Mouse (Mus musculus) G1E (cell line): ENCODE results near the gene Dcp1a. TPM values are rescaled to one million over a fixed set of nuclear protein-coding genes. Genes with fewer than 3 reads are reported as not detected.

Experiments
- ATAC-seq: 2 replicates; pipeline ENCODE4 v1.8.0; 2016; ENCODE audit warnings: mild to moderate bottlenecking; ENCODE audit not compliant: insufficient number of reproducible peaks, poor library complexity, low FRiP score, severe bottlenecking; ENCODE audit errors: extremely low read depth
- DNase-seq: peaks from one replicate; pipeline ENCODE4 v3.0.0; 2012; ENCODE audit warnings: low spot score
- H3K27me3 ChIP-seq: 2 replicates; pipeline ENCODE4 v1.6.1; 2012; ENCODE audit warnings: mild to moderate bottlenecking, low read length, inconsistent platforms; ENCODE audit not compliant: insufficient read depth
- H3K36me3 ChIP-seq: replicated peaks from 2 replicates; pipeline ENCODE3; 2012; ENCODE audit warnings: mild to moderate bottlenecking, inconsistent platforms
- H3K4me1 ChIP-seq: 2 replicates; pipeline ENCODE4 v1.6.1; 2012; ENCODE audit warnings: low read depth, low read length, inconsistent platforms, mixed read lengths; ENCODE audit not compliant: insufficient read depth
- H3K4me3 ChIP-seq: 2 replicates; pipeline ENCODE4 v1.5.1; 2012; ENCODE audit warnings: low read depth, mild to moderate bottlenecking, inconsistent platforms, low read length, moderate library complexity, mixed read lengths
- H3K9me3 ChIP-seq: replicated peaks from 2 replicates; pipeline ENCODE4 v1.6.1; 2012; ENCODE audit warnings: inconsistent platforms
- CTCF ChIP-seq: IDR thresholded peaks from 2 replicates; pipeline ENCODE4 v1.5.1; 2012; ENCODE audit warnings: low read depth, low read length, inconsistent platforms, mixed read lengths
- GATA1 ChIP-seq: IDR thresholded peaks from 2 replicates; pipeline ENCODE4 v1.6.1; 2012; ENCODE audit warnings: borderline replicate concordance, low read length, inconsistent platforms, mixed read lengths
- GATA2 ChIP-seq: IDR thresholded peaks from 2 replicates; pipeline ENCODE4 v1.6.1; 2012; ENCODE audit warnings: low read depth, low read length, inconsistent platforms, borderline replicate concordance
- POLR2AphosphoS5 ChIP-seq: IDR thresholded peaks from 2 replicates; pipeline ENCODE4 v1.6.1; 2012; ENCODE audit warnings: low read depth, low read length, inconsistent platforms; ENCODE audit not compliant: insufficient replicate concordance
- TAL1 ChIP-seq: conservative IDR thresholded peaks from 2 replicates; pipeline ENCODE4 v1.6.1; 2012; ENCODE audit warnings: low read depth, low read length, inconsistent platforms, mixed read lengths
- polyA plus RNA-seq: library from polyadenylated mRNA; stranded (reverse); fragments of >175 nt; gene quantifications from 2 replicates; pipeline ENCODE4 v1.2.3, GENCODE M21; 2012
- total RNA-seq, 2 experiments: library from RNA; stranded (forward) in 1 of 2; stranded (reverse) in 1 of 2; fragments of 200-1000 nt in 1 of 2; fragments of >200 nt in 1 of 2; fragmentation: Nextera tagmentation in 1 of 2; gene quantifications; 2 replicates each; pipeline ENCODE4 v1.2.3; 2014 to 2017

The Dcp1a gene
- total and polyA plus RNA-seq, 3 experiments, result 30.5 to 73.2 (median 43.2) TPM

DNA sequence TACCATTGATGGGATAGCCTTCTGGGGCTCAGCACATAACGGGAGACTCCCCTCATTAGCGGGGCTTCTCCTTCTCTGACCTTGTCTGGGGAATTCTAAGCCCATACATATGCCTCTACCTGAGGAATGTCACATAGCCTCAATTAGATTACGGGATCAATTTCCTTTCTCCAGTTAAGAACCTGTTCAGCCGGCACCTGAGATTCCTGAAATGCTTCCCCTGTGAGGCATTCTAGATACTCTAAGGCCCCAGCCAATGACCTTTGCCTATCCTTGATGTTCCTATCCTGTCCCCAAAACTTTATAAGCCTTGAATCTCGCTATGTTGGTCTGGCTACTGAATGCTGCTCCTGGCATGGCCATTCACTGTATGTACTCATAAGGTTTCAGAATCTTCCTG, 5.7 kb upstream of the Dcp1a start:
- H3K36me3 ChIP-seq, result no peaks in the 10 kb centered on the region
- no peak for TF ChIP-seq TAL1
- no peak for TF ChIP-seq POLR2AphosphoS5
- TF ChIP-seq CTCF, result no peak
- TF ChIP-seq GATA2, result no peak
- no peak for TF ChIP-seq GATA1
- DNase-seq, result no peak
- no peaks in the 10 kb centered on the region for H3K9me3 ChIP-seq
- ATAC-seq, result no peak
- peaks cover 4% of the 10 kb centered on the region; the same call in 1 of the 2 replicates for H3K4me1 ChIP-seq
- no peak overlapping the region for H3K4me3 ChIP-seq
- H3K27me3 ChIP-seq, result peaks cover 34% of the 10 kb centered on the region

DNA sequence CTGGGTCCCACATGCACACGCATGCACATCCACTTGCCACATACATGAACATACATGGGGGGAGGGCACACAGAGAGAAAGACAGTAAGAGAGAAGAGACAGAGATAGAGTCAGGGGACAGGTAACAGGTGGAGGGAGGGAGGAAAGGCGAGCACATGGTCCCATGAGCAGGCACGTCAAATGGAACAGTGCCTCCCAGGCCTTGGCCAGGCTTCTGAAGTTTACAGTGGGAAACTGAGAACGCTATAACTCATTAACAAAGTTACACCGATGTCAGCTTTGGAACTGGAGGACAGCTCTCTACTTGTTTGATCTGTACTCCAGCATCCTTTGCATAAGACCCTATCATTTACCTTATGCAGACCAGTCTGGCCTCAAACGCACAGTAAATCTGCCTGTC, 4.9 kb upstream of the Dcp1a start:
- Histone ChIP-seq H3K27me3 (peaks cover 29% of the 10 kb centered on the region), H3K9me3 (no peaks in the 10 kb centered on the region), H3K36me3 (no peaks in the 10 kb centered on the region), H3K4me3 (no peak overlapping the region), H3K4me1 (peaks cover 6% of the 10 kb centered on the region)
- no peak for ATAC-seq
- TF ChIP-seq TAL1 (no peak), POLR2AphosphoS5 (no peak), CTCF (no peak), GATA2 (no peak), GATA1 (no peak)
- DNase-seq, result no peak

DNA sequence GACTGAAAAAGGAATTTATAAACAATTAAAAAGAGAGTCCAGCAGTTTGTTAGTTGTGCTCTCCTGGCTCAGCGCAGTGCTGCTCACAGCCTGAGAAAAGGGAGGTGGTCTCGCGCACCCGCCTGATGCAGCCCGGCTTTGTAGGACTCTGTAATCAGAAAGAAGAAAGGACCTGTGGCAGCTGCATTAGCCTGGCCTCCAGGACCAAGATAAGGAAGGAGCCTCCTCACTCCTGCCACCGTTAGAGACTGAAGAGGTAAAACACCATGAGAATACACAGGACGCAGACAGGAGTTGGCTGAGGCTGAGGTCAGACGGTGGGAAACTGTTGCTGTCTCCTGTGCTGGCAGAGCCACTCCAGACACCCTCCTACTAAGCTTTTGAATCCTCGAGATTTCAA, 12.0 kb downstream of the Dcp1a start, which contains the start of gene Cacna1d:
TSS of gene Cacna1d (minus strand) at position 114 of the 400 bp plus-strand sequence.
- no peak for TF ChIP-seq TAL1
- TF ChIP-seq GATA2, result no peak
- Histone ChIP-seq H3K4me1 (no peaks in the 10 kb centered on the region; the same call in 1 of the 2 replicates), H3K4me3 (no peak within 1 kb of the TSS), H3K36me3 (peaks cover 88% of the 10 kb centered on the region), H3K27me3 (no peaks in the 10 kb centered on the region), H3K9me3 (no peaks in the 10 kb centered on the region)
- no peak for ATAC-seq
- no peak for DNase-seq

DNA sequence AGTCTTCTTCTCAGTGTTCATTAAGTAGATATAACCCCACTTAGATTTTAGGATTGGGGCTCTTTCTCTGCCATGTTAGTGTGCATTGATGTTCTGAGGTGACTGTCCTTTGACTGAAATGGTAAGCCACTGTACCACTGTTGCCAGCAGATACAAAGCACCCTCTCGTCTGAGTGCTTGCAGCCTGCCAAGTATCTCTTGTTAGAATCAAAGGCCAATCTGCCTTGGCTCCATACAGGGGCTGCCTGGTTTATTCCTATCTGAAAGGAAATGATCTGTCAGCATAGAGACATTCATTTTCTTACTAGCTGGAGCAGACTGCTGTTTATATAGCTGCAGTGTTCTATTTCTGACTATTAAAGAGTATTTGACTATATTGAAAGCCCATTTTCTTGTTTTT, 13.9 kb downstream of the Dcp1a start:
- H3K27me3 ChIP-seq, result no peaks in the 10 kb centered on the region
- ATAC-seq (no peak), DNase-seq (no peak)
- no peaks in the 10 kb centered on the region for H3K9me3 ChIP-seq
- no peak for TF ChIP-seq GATA2
- no peak for TF ChIP-seq GATA1
- peaks cover 81% of the 10 kb centered on the region for H3K36me3 ChIP-seq
- H3K4me3 ChIP-seq, result no peak overlapping the region
- H3K4me1 ChIP-seq, result peaks cover 3% of the 10 kb centered on the region

DNA sequence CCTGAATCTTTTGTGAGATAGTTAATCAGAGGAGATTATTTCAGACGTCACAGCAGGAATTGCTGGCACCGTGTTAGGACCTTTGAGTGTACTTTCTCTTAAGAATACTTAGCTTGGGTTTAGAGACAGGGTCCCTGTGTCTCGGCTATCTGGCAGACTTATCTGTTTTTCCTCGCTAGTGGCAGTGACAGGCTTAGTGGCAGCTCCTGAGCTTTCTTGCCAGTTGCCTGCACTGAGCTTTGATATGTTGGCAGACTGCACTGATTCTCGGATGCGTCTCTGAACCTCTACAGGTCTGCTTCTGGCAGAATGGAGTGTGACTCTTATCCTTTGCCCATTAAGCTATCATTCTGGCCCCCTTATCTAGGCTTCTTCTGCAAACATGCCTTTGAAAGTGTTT, 15.7 kb downstream of the Dcp1a start:
- Histone ChIP-seq H3K4me1 (peaks cover 3% of the 10 kb centered on the region), H3K4me3 (no peak overlapping the region), H3K9me3 (no peaks in the 10 kb centered on the region), H3K36me3 (peaks cover 77% of the 10 kb centered on the region), H3K27me3 (no peaks in the 10 kb centered on the region)
- no peak for TF ChIP-seq GATA2
- TF ChIP-seq CTCF, result no peak
- TF ChIP-seq POLR2AphosphoS5, result no peak
- TF ChIP-seq GATA1, result no peak
- TF ChIP-seq TAL1, result no peak
- ATAC-seq (no peak), DNase-seq (no peak)

DNA sequence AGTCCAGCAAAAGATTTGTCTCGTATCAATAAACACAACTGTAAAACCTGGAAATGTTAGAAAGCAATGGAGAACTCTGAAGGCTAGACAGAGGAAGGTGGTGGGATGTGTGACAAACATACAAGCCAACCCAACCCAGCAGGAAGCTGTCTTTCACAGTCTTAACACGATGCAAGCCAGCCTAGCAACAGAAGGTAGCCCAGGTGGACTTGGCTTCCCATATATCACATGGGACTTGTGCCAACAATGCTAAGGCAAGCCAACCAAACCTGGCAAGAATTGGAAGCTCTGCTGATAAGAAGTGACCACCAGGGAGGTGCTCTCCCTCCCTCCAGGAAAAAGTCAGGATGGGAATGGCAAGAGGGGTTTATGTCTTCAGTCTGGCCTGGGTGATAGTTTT, 18.9 kb downstream of the Dcp1a start:
- no peaks in the 10 kb centered on the region for H3K9me3 ChIP-seq
- H3K4me3 ChIP-seq, result no peak overlapping the region
- peaks cover 68% of the 10 kb centered on the region for H3K36me3 ChIP-seq
- no peak for ATAC-seq
- DNase-seq, result no peak
- no peak for TF ChIP-seq GATA2
- TF ChIP-seq TAL1, result no peak
- TF ChIP-seq POLR2AphosphoS5, result no peak
- no peak for TF ChIP-seq CTCF
- TF ChIP-seq GATA1, result no peak
- peaks cover 3% of the 10 kb centered on the region for H3K4me1 ChIP-seq
- H3K27me3 ChIP-seq, result no peaks in the 10 kb centered on the region

DNA sequence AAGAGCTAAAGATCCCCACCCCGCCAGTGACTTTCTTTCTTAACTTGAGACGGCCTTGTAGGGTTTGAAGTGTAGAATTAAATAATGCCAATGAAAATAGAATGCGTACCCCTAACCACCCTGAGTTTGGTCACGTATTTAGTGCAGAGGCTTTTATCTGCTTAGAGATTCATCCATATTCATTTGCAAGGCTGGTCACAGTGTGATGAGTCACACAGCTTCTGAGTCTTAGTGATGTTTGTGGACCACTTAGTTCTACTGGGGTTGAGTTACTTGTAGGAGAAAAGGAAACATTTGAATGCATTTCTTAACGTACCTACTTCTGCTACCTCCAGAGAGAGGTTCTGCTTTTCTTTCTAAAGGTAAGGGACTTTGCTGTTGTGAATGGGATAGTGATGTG, 25.7 kb downstream of the Dcp1a start:
- no peak overlapping the region for H3K4me3 ChIP-seq
- peaks cover 80% of the 10 kb centered on the region for H3K36me3 ChIP-seq

More for the DNA sequence above, 25.7 kb downstream of the Dcp1a start:
- TF ChIP-seq TAL1, result no peak
- TF ChIP-seq GATA1, result no peak
- TF ChIP-seq CTCF, result no peak
- TF ChIP-seq GATA2, result no peak
- TF ChIP-seq POLR2AphosphoS5, result no peak
- Histone ChIP-seq H3K9me3 (no peaks in the 10 kb centered on the region), H3K4me1 (no peaks in the 10 kb centered on the region), H3K27me3 (no peaks in the 10 kb centered on the region)
- DNase-seq (no peak), ATAC-seq (no peak)
